Mouse (Mus musculus) limb, embryonic 14.5 days (tissue): ENCODE measurements around the gene Psmb2. TPM values are rescaled to one million over a fixed set of nuclear protein-coding genes. Genes with fewer than 3 reads are reported as not detected.

Source experiments
- ATAC-seq: fragments of 200-750 bp; cut with Nextera tagmentation; 2 replicates; pipeline ENCODE4 v1.8.0; 2017; ENCODE audit warnings: low read depth, moderate number of reproducible peaks, moderate TSS enrichment; ENCODE audit not compliant: low FRiP score
- DNase-seq: peaks from one replicate; pipeline ENCODE4 v3.0.0-alpha.2; 2015; ENCODE audit warnings: low spot score
- H3K27ac ChIP-seq: fragments of 300-500 bp; sonication (generic); replicated peaks from 2 replicates; pipeline ENCODE4 v1.5.1; 2014; ENCODE audit warnings: low read depth, mild to moderate bottlenecking, low read length, moderate library complexity, mixed read lengths
- H3K27me3 ChIP-seq: fragments of 300-500 bp; sonication (generic); 2 replicates; pipeline ENCODE4 v1.6.1; 2014; ENCODE audit warnings: low read length, mixed read lengths; ENCODE audit not compliant: control insufficient read depth, insufficient read depth
- H3K36me3 ChIP-seq: fragments of 300-500 bp; sonication (generic); 2 replicates; pipeline ENCODE4 v1.6.1; 2014; ENCODE audit warnings: mild to moderate bottlenecking, low read length, moderate library complexity, mixed read lengths; ENCODE audit not compliant: control insufficient read depth, insufficient read depth
- H3K4me1 ChIP-seq: fragments of 300-500 bp; sonication (generic); 2 replicates; pipeline ENCODE4 v1.6.1; 2014; ENCODE audit warnings: antibody characterized with exemption, low read length, mixed read lengths; ENCODE audit not compliant: control insufficient read depth, insufficient read depth
- H3K4me2 ChIP-seq: fragments of 300-500 bp; sonication (generic); replicated peaks from 2 replicates; pipeline ENCODE4 v1.6.1; 2014; ENCODE audit warnings: low read depth, mild to moderate bottlenecking, low read length, moderate library complexity; ENCODE audit not compliant: severe bottlenecking
- H3K4me3 ChIP-seq: fragments of 300-500 bp; sonication (generic); replicated peaks from 2 replicates; pipeline ENCODE4 v1.5.1; 2014; ENCODE audit warnings: low read length
- H3K9ac ChIP-seq: fragments of 300-500 bp; sonication (generic); 2 replicates; pipeline ENCODE4 v1.6.1; 2014; ENCODE audit warnings: mild to moderate bottlenecking, low read depth, low read length, moderate library complexity; ENCODE audit not compliant: severe bottlenecking
- H3K9me3 ChIP-seq: fragments of 300-500 bp; sonication (generic); 2 replicates; pipeline ENCODE4 v1.6.1; 2016; ENCODE audit warnings: low read length; ENCODE audit not compliant: control insufficient read depth
- POLR2A ChIP-seq: fragments of 200-500 bp; IDR thresholded peaks from 2 replicates; pipeline ENCODE4 v1.8.0; 2012; ENCODE audit warnings: inconsistent platforms, mild to moderate bottlenecking, moderate library complexity, borderline replicate concordance; ENCODE audit not compliant: insufficient read depth, insufficient read length; ENCODE audit errors: extremely low read depth
- WGBS: fragments of 180-500 bp; shearing (Covaris S2); extraction: QIAGEN DNeasy Blood & Tissue Kit; methylation state at CpG from one replicate; pipeline ENCODE4 v1.1.7; 2014; 5-methylcytosine and 5-hydroxymethylcytosine counted together
- polyA plus RNA-seq, 2 experiments: library from polyadenylated mRNA; depleted of rRNA in 1 of 2; stranded (reverse) in 1 of 2; unstranded in 1 of 2; fragments of >200 nt; fragmentation: Nextera tagmentation in 1 of 2; extraction: Ambion mirVana in 1 of 2; gene quantifications; 2 replicates each; pipeline versions ENCODE4 v1.2.1 to v1.2.3; 2012 to 2014

Gene Psmb2
- polyA plus RNA-seq, 2 experiments, result 235 to 500 TPM

DNA sequence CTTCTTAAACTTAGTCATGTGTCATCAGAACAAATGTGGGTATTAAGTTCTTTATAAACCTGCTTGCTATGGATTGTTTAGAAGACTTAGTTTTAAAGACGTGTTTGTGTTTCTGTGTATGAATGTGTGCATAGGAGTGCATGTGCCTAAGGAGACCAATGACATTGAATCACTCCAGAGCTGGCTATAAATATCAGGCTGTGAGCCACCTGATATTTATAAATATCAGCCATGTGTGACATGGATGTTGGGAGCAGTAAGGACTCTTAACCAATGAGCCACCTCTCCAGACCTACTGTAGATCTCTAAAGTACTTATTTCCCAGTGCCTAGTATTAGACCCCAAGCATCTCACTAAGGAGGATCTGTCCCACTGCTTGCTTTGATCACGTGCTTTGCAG lies 12.0 kb downstream of the Psmb2 start:
- H3K9me3 ChIP-seq, result no peaks in the 10 kb centered on the region
- no peak overlapping the region for H3K9ac ChIP-seq
- H3K4me3 ChIP-seq, result no peak overlapping the region
- WGBS, result 93% methylated on average over 2 of the region's 2 CpGs
- H3K36me3 ChIP-seq, result peaks cover 52% of the 10 kb centered on the region
- no peak for TF ChIP-seq POLR2A
- no peak for ATAC-seq
- no peak overlapping the region for H3K4me2 ChIP-seq
- H3K4me1 ChIP-seq, result no peaks in the 10 kb centered on the region
- H3K27ac ChIP-seq, result no peak overlapping the region
- no peaks in the 10 kb centered on the region for H3K27me3 ChIP-seq
- no peak for DNase-seq

DNA sequence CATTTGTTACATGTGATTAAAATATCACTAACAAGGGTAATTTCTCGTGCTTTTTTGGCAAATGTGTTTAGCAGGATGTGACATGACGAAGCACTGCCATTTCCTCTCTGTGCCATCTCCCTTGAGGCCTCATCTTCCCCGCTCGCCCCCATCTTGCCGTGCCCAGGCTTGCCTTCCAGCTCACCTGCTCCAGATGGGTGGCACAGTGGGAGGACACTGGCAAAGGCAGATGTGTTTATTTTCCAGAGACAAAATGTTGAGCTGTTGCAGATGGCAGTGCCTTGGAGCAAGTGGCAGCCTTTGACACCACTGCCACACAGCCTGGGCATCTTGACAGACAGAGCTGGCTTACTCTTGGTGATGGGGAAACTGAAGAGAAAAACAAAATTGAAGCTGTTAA lies 15.6 kb downstream of the Psmb2 start:
- peaks cover 30% of the 10 kb centered on the region for H3K36me3 ChIP-seq
- H3K9me3 ChIP-seq, result no peaks in the 10 kb centered on the region
- H3K4me2 ChIP-seq, result no peak overlapping the region
- 90% methylated on average over 5 of the region's 5 CpGs for WGBS
- H3K27ac ChIP-seq, result no peak overlapping the region
- DNase-seq, result no peak
- H3K27me3 ChIP-seq, result no peaks in the 10 kb centered on the region
- no peaks in the 10 kb centered on the region for H3K4me1 ChIP-seq
- TF ChIP-seq POLR2A, result no peak
- no peak overlapping the region for H3K9ac ChIP-seq
- no peak overlapping the region for H3K4me3 ChIP-seq
- ATAC-seq, result no peak

DNA sequence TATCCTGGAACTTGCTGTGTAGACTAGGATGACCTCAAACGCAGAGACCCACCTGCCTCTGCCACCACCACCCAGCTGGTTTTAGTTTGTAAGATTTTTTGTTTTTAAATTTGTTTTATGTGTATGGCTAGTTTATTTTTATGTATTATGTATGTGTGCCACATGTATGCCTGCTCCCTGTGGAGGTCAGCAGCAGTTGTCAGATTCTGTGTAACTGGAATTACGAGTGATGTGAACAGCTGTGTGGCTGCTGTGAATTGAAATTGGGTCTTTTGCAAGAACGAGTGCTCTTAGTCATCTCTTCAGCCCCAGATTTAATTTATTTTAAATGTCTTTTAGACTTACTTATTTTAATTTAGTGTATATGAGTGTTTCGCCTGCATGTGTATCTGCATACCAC lies 19.5 kb downstream of the Psmb2 start:
- TF ChIP-seq POLR2A, result no peak
- WGBS, result 79% methylated on average over 4 of the region's 4 CpGs
- H3K4me3 ChIP-seq, result no peak overlapping the region

DNA sequence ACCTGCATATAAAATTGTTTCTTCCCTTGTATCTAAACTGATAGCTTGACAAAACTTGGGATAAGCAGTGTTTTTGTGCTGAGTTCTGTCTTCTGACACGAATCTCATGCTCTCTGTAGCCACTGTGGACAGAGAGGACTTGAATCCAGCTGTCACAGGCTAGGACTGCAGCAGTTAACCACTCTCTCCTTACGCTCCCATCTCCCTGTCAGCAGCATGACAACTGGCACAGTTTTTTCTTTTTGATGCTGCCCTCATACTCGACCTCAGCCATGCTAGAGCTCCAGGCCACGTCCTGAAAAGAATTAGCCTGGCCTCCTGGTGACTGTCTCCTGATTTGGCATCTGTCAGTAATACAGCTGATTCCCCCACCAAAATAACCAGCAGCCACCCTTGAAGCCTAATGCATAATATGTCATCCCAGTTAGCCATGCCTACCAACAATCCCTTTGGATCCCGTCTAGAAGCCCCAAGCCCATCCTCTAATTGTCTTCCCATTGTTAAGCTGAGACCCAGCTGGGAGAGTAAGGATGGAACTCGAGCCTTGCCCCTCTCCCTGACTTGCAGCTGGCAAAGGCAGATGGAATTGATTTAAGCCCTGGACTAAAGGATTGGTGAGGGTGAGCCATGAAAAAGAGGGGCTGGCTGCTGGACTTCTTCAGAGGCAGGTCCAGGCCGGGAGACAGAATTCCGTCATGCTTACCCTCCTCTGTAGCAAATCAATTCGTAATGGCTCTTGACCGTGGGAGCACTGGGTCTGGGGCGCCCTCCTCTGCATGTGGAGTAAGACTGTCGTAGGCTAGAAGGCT lies 29.4 kb downstream of the Psmb2 start:
- Histone ChIP-seq H3K36me3 (peaks cover 80% of the 10 kb centered on the region), H3K27me3 (no peaks in the 10 kb centered on the region), H3K9me3 (no peaks in the 10 kb centered on the region), H3K27ac (no peak overlapping the region), H3K9ac (no peak overlapping the region), H3K4me2 (no peak overlapping the region), H3K4me1 (no peaks in the 10 kb centered on the region), H3K4me3 (no peak overlapping the region)
- DNase-seq, result peak; percentile 28
- WGBS, result 58% methylated on average over 12 of the region's 12 CpGs
- ATAC-seq, result peak; percentile 80; the same call in 1 of the 2 replicates
- TF ChIP-seq POLR2A, result no peak

More for the DNA sequence above, 19.5 kb downstream of the Psmb2 start:
- Histone ChIP-seq H3K9me3 (no peaks in the 10 kb centered on the region), H3K27ac (no peak overlapping the region), H3K4me1 (no peaks in the 10 kb centered on the region), H3K36me3 (peaks cover 40% of the 10 kb centered on the region), H3K9ac (no peak overlapping the region), H3K4me2 (no peak overlapping the region), H3K27me3 (no peaks in the 10 kb centered on the region)
- no peak for ATAC-seq
- DNase-seq, result no peak

DNA sequence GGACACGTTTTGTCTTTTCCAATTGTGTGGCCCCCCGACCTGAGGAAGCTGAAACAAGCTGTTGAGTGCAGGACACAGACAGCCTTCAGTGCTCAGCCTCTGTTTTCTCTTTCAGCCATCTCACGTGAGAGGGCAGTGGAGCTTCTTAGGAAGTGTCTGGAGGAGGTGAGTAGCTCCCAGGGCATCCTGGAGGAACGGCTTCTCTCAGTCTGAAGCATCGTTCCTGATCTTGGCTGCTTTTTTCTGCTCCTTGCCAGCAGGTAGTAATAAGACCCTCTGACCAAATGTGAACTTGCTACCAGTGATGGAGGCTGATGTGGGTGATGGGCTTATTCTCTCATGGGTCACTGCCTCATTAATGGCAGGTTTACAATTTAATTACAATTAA lies 30.0 kb downstream of the Psmb2 start:
- Histone ChIP-seq H3K4me1 (no peaks in the 10 kb centered on the region), H3K4me2 (no peak overlapping the region), H3K36me3 (peaks cover 79% of the 10 kb centered on the region), H3K9ac (no peak overlapping the region), H3K4me3 (no peak overlapping the region), H3K9me3 (no peaks in the 10 kb centered on the region), H3K27ac (no peak overlapping the region), H3K27me3 (no peaks in the 10 kb centered on the region)
- ATAC-seq (no peak), DNase-seq (no peak)
- no peak for TF ChIP-seq POLR2A
- 80% methylated on average over 5 of the region's 5 CpGs for WGBS

DNA sequence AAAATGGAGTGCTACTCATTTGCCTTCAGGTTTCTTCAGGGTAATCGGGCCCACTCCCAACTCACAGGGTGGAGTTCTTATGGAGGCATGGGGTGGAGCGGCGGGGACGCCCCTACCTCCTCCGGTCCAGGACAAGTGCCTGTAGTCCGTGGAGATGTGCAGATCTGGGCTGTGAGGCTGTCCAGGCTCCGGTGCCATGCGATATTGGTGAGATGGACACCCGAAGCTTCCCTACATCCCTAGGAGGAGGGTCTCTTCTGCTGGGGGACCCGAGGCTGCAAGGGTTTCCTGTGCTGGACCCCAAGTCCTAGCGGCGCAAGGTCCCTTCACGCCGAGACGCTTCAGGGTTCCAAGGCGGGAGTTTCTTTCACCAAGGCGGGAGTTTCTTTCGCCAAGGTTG lies 54.7 kb downstream of the Psmb2 start:
- 2% methylated on average over 18 of the region's 18 CpGs for WGBS
- TF ChIP-seq POLR2A, result no peak
- 0 out of 2 replicates have a peak, but pooled peaks cover 3% of the 10 kb centered on the region for H3K4me1 ChIP-seq
- no peak overlapping the region for H3K27ac ChIP-seq
- H3K9me3 ChIP-seq, result no peaks in the 10 kb centered on the region
- peaks cover 72% of the 10 kb centered on the region for H3K27me3 ChIP-seq
- no peak overlapping the region; the same call in 1 of the 2 replicates for H3K4me2 ChIP-seq
- ATAC-seq, result no peak
- no peak for DNase-seq
- H3K36me3 ChIP-seq, result no peaks in the 10 kb centered on the region
- H3K9ac ChIP-seq, result no peak overlapping the region
- H3K4me3 ChIP-seq, result 0 out of 2 replicates have a peak overlapping the region, but pooled peaks have one; percentile 1
